Mouse (Mus musculus) hematopoietic stem cell, adult 5-6 weeks (primary cell): Measurements from ENCODE around the gene Clec4f. TPM values are rescaled to one million over a fixed set of nuclear protein-coding genes. Genes with fewer than 3 reads are reported as not detected.

Source experiments
- total RNA-seq: library from RNA; stranded (forward); fragments of 172-1452, 232-1000 nt; gene quantifications from 2 replicates; pipeline ENCODE4 v1.2.3, GENCODE M21; 2017

Clec4f gene
- total RNA-seq, 1 experiment from 2014 or later: not detected

Other genes starting within 250 kb of the Clec4f start
- gene Tet3, start 197.1 kb downstream of the Clec4f start, total RNA-seq: 13.4 and 20.4 TPM in 2 replicates
- 52.6 and 55.5 TPM in 2 replicates for gene Dguok, start 149.2 kb downstream of the Clec4f start, total RNA-seq
- gene Actg2, start 119.9 kb downstream of the Clec4f start, total RNA-seq: not detected in 2 replicates
- 6.0 and 10.6 TPM in 2 replicates for gene Stambp, start 83.5 kb downstream of the Clec4f start, total RNA-seq
- gene Cd207, start 21.7 kb upstream of the Clec4f start, total RNA-seq: not detected in 2 replicates
- gene Vax2, start 55.1 kb upstream of the Clec4f start, total RNA-seq: not detected in 2 replicates
- gene Atp6v1b1, start 86.8 kb upstream of the Clec4f start, total RNA-seq: not detected in 2 replicates
- gene Ankrd53, start 106.5 kb upstream of the Clec4f start, total RNA-seq: not detected in 2 replicates
- 22.6 and 23.0 TPM in 2 replicates for gene Tex261, start 119.6 kb upstream of the Clec4f start, total RNA-seq
- gene Nagk, start 138.8 kb upstream of the Clec4f start, total RNA-seq: 9.1 and 18.4 TPM in 2 replicates
- gene Paip2b, start 175.6 kb upstream of the Clec4f start, total RNA-seq: 24.9 and 35.6 TPM in 2 replicates
- 232 and 268 TPM in 2 replicates for gene Zfp638, start 210.9 kb upstream of the Clec4f start, total RNA-seq